Mouse (Mus musculus): Measurements from ENCODE around the gene Pnpla5. TPM values are rescaled to one million over a fixed set of nuclear protein-coding genes. Genes with fewer than 3 reads are reported as not detected.

Gene Pnpla5
- total RNA-seq, 1 experiment from 2014 or later = not detected

- no peak for ATAC-seq (ENCODE audit: extremely low read depth, insufficient number of reproducible peaks, low FRiP score, poor library complexity, severe bottlenecking)
These were observed 48.9 kb downstream of the Pnpla5 start for GRCm38 (mm10) chr15:84073911-84074704.

DNA sequence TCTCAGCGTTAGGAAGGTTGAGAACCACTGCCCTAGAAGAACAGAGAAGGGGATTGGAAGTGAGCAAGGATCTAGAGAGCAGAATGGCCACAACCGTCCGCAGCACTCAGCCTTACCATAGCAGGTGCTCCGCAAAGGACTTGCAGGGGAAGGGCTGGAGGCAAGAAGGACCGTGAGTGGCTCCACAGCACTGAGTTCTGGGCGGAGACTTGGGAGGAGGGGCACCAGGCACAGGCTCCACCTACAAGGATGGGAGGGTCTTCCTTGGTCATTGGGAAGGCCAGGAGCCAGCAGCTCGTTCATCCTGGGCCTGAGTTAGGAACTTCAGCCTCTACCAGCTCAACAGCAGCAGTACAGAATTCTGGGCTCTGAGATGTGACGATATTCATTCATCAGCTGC, 49.9 kb downstream of the Pnpla5 start:
- no peak for ATAC-seq (ENCODE audit: extremely low read depth, insufficient number of reproducible peaks, low FRiP score, poor library complexity, severe bottlenecking)

DNA sequence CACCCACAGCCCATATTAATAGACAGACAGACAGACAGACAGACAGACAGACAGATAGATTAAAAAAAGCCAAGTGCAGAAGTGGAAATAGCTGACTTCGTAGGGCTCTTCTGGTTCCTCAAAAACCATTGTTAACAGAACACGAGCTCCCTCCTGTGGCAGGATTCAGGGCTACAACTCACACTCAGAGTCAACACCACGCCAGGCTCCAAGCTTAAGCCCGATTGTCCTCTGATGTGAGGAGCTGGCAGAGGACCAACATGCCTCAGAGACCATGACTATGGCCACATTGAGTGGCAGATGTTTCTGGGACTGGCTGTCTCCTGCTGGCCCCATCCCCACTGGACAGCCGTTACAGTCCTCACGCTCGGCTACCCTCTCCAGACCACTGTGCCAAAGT, 50.7 kb downstream of the Pnpla5 start:
- ATAC-seq (ENCODE audit: extremely low read depth, insufficient number of reproducible peaks, low FRiP score, poor library complexity, severe bottlenecking) = no peak

DNA sequence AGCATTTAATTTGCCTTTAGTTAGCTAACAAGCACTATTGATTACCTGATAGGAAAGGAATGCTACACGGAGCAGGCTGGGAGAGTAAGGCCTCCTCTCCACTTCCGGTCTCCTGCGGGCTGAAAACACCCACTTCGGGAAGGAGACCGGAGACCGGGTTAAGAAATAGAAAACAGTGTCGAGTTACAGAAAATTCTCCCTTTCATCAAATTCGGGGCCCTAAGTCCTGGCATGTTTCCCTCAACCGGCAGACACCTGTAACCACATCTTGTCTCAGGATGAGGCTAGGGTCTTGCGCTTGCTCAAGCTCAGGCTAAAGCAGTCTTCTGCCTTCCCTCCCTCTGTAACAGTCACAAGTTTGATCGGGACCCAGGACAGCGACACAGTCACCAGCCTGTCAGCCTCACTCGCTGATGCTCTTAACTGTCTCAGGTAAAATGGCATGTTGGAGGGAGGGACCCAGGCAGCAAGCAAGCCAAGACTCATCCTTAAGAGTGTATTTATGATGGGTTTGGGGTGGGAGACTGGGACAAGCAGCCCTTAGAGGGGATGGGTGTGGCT, 52.8 kb downstream of the Pnpla5 start:
- ATAC-seq (ENCODE audit: extremely low read depth, insufficient number of reproducible peaks, low FRiP score, poor library complexity, severe bottlenecking) = no peak

- no peak for ATAC-seq (ENCODE audit: extremely low read depth, insufficient number of reproducible peaks, low FRiP score, poor library complexity, severe bottlenecking)
These were observed 53.4 kb downstream of the Pnpla5 start for GRCm38 (mm10) chr15:84069455-84070050.

- ATAC-seq (ENCODE audit: extremely low read depth, insufficient number of reproducible peaks, low FRiP score, poor library complexity, severe bottlenecking) = no peak
These were observed 57.3 kb downstream of the Pnpla5 start for GRCm38 (mm10) chr15:84065701-84066100.

DNA sequence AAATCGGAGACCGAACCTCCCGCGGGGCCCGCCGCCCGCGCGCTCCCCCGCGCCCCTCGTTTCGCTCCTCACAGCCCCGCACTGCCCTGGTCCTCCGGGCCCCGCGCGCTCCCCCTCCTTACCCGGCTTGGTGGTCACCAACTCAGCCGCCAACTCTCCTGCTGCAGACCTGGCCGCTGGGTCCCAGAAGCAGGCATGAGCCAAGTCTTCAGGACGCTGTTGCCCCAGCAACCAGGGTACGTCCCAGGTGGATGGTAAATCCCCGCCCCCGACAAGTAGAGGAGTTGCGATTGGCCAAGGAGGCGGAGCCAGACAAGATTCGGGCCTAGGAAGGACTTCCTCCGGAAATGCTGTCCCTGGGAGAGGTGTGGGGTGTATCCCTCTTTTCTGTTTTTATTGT, 57.8 kb downstream of the Pnpla5 start, which contains the start of gene Efcab6:
TSS of gene Efcab6 (minus strand) at position 240 of the 400 bp plus-strand sequence.
- no peak for ATAC-seq (ENCODE audit: extremely low read depth, insufficient number of reproducible peaks, low FRiP score, poor library complexity, severe bottlenecking)

Other genes starting within 250 kb of the Pnpla5 start
- 0.37 TPM in 1 of 2 replicates, not detected in the other for gene Efcab6, start 57.8 kb downstream of the Pnpla5 start, total RNA-seq (2017)
- gene Sult4a1, start 17.4 kb downstream of the Pnpla5 start, total RNA-seq (2017) = not detected in 2 replicates
- not detected in 2 replicates for gene Pnpla3, start 44.7 kb upstream of the Pnpla5 start, total RNA-seq (2017)
- 34.3 and 44.5 TPM in 2 replicates for gene Samm50, start 69.1 kb upstream of the Pnpla5 start, total RNA-seq (2017)
- gene Parvb, start 108.9 kb upstream of the Pnpla5 start, total RNA-seq (2017) = 1.8 and 10.5 TPM in 2 replicates
- gene Parvg, start 200.9 kb upstream of the Pnpla5 start, total RNA-seq (2017) = 98.6 and 118 TPM in 2 replicates